Mouse (Mus musculus): ENCODE measurements at regions not wholly inside any gene's neighbourhood (a gene's known extent, or its start where the extent isn't known, plus 50 kb on each side); places are given as distances from the start of the nearest gene placed in this dataset.

GRCm38 (mm10) chr17:88171606-88172005, 106.5 kb upstream of the Fbxo11 start:
- in situ Hi-C loops (cut with MboI, MseI) = no loop called here

- in situ Hi-C loops (cut with MboI, MseI) = no loop called here
Observed at GRCm38 (mm10) chr17:88173354-88174032, 108.4 kb upstream of the Fbxo11 start.

GRCm38 (mm10) chr17:88174242-88174679, 109.2 kb upstream of the Fbxo11 start:
- in situ Hi-C loops (cut with MboI, MseI) = no loop called here

- in situ Hi-C loops (cut with MboI, MseI) = no loop called here
Observed at GRCm38 (mm10) chr17:88175951-88176623, 111.0 kb upstream of the Fbxo11 start.

GRCm38 (mm10) chr17:88190735-88191134, 125.6 kb upstream of the Fbxo11 start:
- in situ Hi-C loops (cut with MboI, MseI) = loop anchor here (5.0 to 10.0 kb wide), 3 partner anchors 66 to 338 kb away; no protein-coding TSS in a partner anchor

GRCm38 (mm10) chr17:88191444-88191843, 126.4 kb upstream of the Fbxo11 start:
- in situ Hi-C loops (cut with MboI, MseI) = loop anchor here (5.0 to 10.0 kb wide), 3 partner anchors 67 to 339 kb away; no protein-coding TSS in a partner anchor

GRCm38 (mm10) chr17:88191930-88192807, 127.1 kb upstream of the Fbxo11 start:
- in situ Hi-C loops (cut with MboI, MseI) = loop anchor here (5.0 to 10.0 kb wide), 3 partner anchors 67 to 340 kb away; no protein-coding TSS in a partner anchor

- in situ Hi-C loops (cut with MboI, MseI) = loop anchor here (5.0 to 10.0 kb wide), 3 partner anchors 70 to 342 kb away; no protein-coding TSS in a partner anchor
Observed at GRCm38 (mm10) chr17:88194693-88195092, 129.6 kb upstream of the Fbxo11 start.

GRCm38 (mm10) chr17:88195303-88195702, 130.2 kb upstream of the Fbxo11 start:
- in situ Hi-C loops (cut with MboI, MseI) = loop anchor here in 1 of 2 experiments (10.0 kb wide), 1 partner anchor 71 kb away; no protein-coding TSS in a partner anchor

- in situ Hi-C loops (cut with MboI, MseI) = loop anchor here in 1 of 2 experiments (10.0 kb wide), 1 partner anchor 71 kb away; no protein-coding TSS in a partner anchor
Observed at GRCm38 (mm10) chr17:88195893-88196292, 130.8 kb upstream of the Fbxo11 start.

GRCm38 (mm10) chr17:88196322-88196721, 131.2 kb upstream of the Fbxo11 start:
- in situ Hi-C loops (cut with MboI, MseI) = loop anchor here in 1 of 2 experiments (10.0 kb wide), 1 partner anchor 72 kb away; no protein-coding TSS in a partner anchor

- in situ Hi-C loops (cut with MboI, MseI) = loop anchor here in 1 of 2 experiments (10.0 kb wide), 1 partner anchor 73 kb away; no protein-coding TSS in a partner anchor
Observed at GRCm38 (mm10) chr17:88197381-88197780, 132.3 kb upstream of the Fbxo11 start.

- in situ Hi-C loops (cut with MboI, MseI) = no loop called here
Observed at GRCm38 (mm10) chr17:88201249-88201970, 136.3 kb upstream of the Fbxo11 start.

- in situ Hi-C loops (cut with MboI, MseI) = no loop called here
Observed at GRCm38 (mm10) chr17:88202214-88202613, 137.1 kb upstream of the Fbxo11 start.

- in situ Hi-C loops (cut with MboI, MseI) = no loop called here
Observed at GRCm38 (mm10) chr17:88209565-88209964, 144.5 kb upstream of the Fbxo11 start.

- in situ Hi-C loops (cut with MboI, MseI) = no loop called here
Observed at GRCm38 (mm10) chr17:88212121-88212520, 147.0 kb upstream of the Fbxo11 start.

GRCm38 (mm10) chr17:88214746-88215145, 149.7 kb upstream of the Fbxo11 start:
- in situ Hi-C loops (cut with MboI, MseI) = no loop called here

- in situ Hi-C loops (cut with MboI, MseI) = no loop called here
Observed at GRCm38 (mm10) chr17:88222379-88222955, 157.4 kb upstream of the Fbxo11 start.

- in situ Hi-C loops (cut with MboI, MseI) = no loop called here
Observed at GRCm38 (mm10) chr17:88240476-88240875, 175.4 kb upstream of the Fbxo11 start.

- in situ Hi-C loops (cut with MboI, MseI) = no loop called here
Observed at GRCm38 (mm10) chr17:88248625-88249024, 183.5 kb upstream of the Fbxo11 start.
